Mouse (Mus musculus) lung, postnatal 0 days (tissue): Measurements from ENCODE around the gene Ifngr2.

ENCODE experiments used
- CTCF ChIP-seq: IDR thresholded peaks from 2 replicates; pipeline ENCODE4 v1.5.1; 2016; ENCODE audit warnings: antibody characterized with exemption, mild to moderate bottlenecking
- EP300 ChIP-seq: IDR thresholded peaks from 2 replicates; pipeline ENCODE4 v1.6.1; 2016; ENCODE audit warnings: antibody characterized with exemption, mild to moderate bottlenecking, control low read depth

DNA sequence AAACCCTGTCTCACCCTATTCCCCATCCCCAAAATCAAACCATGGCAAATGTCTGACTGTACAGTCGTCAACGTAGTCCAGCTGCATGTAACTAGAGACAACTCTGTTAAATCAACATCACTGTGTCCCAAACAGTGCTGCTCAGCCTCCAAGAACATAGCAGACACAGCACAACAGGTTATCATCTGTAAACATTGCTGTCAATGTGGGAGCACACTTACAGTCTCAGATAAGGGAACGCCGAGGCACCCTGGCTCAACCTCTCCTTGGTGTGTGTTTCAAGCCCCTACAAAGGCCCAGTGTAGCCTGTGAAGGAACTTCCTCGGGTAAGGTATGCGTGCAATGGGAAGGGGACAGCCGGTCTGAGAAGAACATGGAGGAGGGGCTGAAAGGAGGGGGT is 29.9 kb upstream of the Ifngr2 start:
- no peak for TF ChIP-seq CTCF
- no peak for TF ChIP-seq EP300
